Mouse (Mus musculus): ENCODE results near the gene Rwdd4a.

Gene Rwdd4a

DNA sequence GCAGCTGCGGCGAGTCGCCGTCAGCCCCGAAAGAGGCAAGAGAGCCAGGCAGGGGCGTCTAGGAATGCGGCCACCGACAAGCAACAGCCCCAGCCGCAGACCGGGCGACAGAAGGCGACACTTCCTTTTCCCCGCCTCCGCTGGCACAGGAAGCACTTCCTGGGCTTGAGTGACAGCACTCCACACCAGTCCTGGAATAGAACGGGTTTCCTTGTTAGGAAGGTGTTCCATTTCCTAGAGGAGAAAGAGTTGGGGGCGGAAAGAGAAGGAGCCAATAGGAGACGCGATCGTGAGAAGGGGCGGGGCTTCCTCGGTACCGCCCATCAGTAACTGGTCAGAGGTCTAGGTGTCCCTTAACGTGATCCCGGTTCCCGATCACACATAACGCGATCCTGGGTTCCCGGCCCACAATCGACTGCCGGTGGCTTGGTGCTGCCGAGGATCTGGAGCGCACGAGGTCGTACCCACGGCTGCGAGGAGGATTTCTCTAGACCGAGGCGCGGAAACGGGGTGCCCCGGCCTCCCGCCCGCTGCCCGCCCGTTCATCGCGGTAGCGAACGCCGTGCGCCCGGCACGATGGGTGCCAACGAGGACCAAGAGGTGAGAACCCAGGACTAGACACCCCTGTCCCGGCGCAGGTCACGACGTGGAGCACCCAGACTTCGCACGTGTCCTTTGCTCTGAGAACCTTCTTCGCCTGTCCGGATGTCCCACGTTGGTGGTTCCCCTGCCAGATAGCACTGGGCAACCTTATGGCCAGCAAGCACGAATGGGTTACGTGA, at the start of gene Rwdd4a, which contains the start of gene Trappc11:
Gene Rwdd4a, plus strand, starts transcription at position 321 of the 782 bp plus-strand sequence.
Gene Trappc11, minus strand, starts transcription at position 127 of the 782 bp plus-strand sequence.
- peak; percentile 99 for DNase-seq (ENCODE audit: low spot score)

DNA sequence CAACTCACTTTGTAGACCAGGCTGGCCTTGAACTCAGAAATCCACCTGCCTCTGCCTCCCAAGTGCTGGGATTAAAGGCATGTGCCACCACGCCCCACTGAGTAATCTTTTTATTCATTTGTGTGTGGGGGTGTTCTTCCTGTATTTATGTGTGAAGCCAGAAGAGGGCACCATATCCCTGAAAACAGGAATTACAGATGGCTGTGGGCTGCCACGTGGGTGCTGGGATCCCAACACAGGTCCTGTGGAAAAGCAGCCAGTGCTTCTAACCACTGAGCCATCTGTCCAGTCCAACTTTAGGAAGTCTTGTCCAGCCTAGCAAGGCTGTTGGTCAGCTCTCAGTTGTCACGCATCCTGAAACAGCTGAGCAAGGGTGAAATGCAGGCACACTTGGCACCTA, 46.2 kb upstream of the Rwdd4a start:
- DNase-seq (ENCODE audit: low spot score) = no peak

DNA sequence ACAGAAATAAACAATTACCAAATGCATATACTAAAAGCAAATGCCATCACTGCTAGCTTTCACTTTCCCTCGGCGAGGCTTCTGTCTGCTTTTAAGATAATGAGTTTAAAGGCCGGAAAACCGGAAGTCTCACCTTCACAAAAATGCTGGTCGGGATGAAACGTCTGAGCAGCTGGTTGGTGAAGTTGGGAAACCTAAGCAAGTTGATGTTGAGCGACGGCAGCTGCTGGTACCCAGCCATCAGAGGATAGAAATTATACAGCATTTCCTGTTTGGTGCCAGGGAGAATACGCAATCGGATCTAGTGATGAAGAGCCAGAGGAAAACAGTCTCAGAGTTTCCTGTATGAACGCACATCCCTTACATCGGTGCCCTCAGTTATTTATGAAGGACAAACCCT, 40.4 kb upstream of the Rwdd4a start:
- no peak for DNase-seq (ENCODE audit: low spot score)

DNA sequence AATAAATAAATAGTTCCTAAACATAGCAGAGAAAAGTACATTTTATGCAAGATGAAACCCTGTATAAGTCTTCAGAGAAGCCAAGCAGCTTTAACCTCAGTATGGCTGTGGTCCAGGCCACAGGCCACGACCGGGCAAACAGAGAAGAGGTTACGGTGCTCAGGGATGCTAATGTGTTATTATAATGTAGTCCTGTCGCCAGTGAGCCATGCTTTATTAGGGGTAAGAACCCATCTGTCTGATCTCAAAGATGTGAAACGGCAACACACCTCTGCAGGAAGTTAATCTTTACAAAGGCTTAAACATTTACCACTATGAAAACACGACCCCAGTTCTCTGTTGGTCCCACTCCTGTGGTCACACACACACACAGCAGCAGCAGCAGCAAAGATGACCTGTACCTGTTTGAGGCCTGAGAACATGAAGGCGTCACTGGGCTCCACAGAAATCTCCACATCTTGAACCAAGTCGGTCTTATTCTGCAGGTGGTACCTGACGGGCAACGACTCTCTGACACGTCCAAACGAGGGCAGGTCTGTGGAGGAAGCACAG, 38.8 kb upstream of the Rwdd4a start:
- DNase-seq (ENCODE audit: low spot score) = no peak

DNA sequence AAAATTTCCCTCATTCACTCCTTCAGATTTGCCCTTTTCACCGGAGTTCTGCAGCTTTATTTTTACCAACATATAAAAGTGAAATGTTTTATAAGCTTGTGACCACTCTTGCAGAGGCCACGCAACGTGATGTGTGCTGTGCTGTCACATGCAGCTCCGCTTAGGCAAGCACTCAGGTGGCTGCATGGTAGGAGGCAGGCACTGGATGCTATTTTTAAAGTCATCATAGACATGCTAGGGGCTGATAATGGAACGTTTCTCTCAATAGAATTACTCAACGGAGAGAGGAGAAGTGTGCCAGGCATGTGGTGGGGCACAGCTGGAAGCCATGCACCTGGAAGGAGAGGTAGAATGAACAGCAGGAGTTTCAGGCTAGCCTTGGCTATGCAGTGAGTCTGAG, 38.0 kb upstream of the Rwdd4a start:
- DNase-seq (ENCODE audit: low spot score) = no peak

DNA sequence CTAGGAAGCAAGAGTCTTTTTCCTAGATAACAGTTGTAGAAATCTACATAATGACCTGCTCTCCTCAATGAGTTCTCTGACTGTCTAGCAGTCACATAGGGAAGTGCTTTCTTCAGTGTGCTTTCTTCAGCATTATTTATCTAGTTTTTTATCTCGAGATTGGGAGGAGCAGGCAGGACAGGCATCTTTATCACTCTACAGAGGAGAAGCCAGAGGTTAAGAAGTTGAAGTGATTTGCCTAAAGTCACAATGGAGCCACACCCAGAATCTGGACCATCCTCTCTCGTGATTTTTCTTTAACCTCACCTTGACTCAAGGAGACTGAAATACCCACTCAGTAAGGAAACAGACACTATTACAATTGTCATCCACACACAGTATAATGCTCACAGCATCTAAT, 31.5 kb upstream of the Rwdd4a start:
- no peak for DNase-seq (ENCODE audit: low spot score)

DNA sequence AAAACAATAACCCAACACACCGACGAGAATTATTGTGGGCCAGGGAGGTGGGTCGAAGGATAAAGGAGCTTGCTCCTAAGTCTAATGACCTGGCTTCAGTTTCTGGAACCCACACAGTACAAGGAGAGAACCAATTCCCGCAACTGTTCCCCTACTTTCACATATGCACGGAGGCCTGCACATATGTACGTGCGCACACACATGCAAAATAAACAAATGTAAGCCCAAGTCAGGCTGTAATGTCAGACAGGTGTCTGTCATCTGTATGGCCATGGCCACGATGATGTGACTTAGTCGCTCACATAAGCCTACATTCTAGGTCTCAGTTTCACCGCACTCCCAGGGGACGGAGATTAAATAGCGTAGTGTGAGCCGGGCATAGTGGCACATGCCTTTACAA, 30.9 kb upstream of the Rwdd4a start:
- DNase-seq (ENCODE audit: low spot score) = no peak

DNA sequence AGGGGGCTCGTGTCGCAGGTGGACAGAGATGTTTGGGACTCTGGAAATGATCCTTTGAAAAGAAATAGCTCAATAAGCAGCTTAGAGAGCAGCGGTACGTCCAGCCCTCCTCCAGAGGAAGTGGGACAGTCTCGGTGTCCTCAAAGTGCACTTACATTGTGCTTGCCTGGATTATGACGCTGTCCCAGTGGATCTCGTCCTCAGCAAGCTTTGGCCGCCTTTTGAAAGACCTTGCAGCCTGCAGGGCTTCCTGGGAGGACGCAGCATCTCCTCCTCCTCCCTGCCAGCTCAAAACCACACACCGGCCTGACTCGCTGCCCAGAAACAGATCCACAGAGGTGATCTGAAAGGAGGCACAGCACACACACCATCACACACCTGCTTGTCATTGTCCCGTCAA, 28.0 kb upstream of the Rwdd4a start:
- DNase-seq (ENCODE audit: low spot score) = no peak

DNA sequence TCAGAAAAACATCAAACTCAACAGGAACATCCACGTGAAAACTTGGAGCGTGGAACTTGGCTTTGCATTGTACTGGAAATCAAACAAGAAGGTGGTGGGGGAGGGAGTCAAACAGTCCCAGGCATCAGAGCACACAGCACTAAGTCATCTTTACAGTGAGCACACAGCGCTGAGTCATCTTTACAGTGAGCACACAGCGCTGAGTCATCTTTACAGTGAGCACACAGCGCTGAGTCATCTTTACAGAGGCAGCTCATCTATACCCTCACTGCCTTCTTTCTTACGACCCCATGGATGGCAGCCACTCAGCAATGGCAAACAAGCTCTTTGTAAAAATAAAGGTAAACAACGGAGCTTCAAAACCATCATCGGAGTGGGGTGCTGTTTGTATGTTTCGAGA, 22.5 kb upstream of the Rwdd4a start:
- no peak for DNase-seq (ENCODE audit: low spot score)

DNA sequence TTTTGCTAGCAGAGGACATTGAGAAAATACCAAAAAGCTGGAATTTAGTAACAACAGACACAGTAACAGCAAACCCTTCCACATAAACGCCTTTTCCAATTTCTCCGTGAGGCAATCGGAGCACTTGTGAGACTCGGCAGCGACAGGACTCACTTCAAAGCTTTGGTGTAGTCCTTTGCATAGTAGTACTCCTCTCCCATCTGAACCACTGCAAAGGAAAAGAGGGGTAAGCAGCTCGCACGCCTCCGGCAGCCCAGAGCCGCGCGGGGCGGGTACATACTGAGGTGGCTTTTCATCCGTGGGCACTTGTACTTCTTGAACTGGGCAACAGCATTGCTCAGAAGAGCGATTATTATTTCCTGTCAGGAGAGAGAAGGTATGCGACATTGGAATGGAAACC, 19.9 kb upstream of the Rwdd4a start:
- no peak for DNase-seq (ENCODE audit: low spot score)

DNA sequence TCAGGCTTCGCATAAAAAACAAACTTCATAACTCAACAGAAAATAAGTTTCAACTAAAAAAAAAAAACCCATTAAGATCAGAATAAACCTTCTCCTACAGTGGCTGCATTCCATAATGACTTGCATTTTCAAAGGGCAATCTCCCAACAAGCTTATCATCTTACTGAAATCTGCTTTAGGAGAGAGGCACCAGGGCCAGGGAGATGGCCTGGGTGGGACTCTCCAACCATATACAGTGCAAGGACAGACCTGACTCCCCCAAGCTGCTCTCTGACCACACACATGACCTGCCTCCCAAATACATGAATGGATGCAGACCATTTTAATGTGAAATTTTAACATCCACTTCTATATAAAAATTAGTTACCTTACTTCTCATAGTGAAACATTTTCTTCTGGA, 5.4 kb upstream of the Rwdd4a start:
- no peak for DNase-seq (ENCODE audit: low spot score)

DNA sequence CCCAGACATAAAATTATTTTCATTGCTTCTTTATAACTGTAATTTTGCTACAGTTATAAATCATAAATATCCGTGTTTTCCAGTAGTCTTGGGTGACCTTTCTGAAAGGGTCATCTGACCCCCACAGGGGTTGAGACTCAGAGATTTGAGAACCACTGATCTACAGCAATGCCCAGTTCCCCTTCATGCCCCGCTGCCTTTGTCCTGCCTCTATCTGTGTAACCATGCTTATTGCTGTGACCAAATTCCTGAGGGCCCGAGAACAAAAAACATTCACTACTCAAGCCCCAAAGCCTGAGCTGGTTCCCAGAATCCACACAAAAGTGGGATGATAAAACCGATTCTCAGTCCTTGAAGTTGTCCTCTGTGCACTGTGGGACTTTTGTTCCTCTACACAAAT, 4.9 kb downstream of the Rwdd4a start:
- no peak for DNase-seq (ENCODE audit: low spot score)

DNA sequence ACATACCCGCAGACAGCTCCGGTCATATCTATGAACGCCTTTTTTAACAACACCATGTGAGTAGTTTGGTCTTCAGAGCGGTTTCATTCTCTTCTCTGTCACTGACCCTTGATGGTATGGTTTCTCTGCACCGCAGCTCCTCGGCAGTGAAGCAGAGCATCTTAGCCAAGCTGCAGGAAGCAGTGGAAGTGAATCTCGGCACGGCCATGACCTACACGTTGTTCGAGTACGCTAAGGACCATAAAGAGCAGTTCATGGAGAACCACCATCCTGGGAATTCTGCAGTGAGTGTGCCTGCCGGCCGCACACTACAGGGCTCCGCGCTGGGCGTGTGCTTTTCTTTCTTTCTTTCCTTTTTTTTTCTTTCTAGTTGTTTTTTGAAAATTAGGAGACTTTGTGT, 9.3 kb downstream of the Rwdd4a start:
- DNase-seq (ENCODE audit: low spot score) = no peak

DNA sequence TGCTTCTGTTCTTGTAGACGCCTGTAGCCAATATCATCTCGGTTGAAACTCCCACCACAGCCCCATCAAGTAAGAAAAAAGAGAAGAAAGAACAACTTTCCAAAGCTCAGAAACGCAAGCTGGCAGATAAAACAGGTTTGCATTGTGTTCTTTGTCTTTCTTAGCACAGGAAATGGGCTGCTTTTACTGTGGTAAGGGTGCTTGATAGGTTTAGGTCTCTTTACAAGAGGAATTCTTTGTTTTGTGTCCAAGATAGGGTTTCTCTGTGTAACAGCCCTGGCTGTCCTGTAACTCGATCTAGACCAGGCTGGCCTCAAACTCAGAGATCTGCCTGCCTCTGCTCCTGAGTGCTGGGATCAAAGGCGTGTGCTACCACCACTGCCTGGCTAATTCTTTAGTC, 10.6 kb downstream of the Rwdd4a start:
- DNase-seq (ENCODE audit: low spot score) = no peak

DNA sequence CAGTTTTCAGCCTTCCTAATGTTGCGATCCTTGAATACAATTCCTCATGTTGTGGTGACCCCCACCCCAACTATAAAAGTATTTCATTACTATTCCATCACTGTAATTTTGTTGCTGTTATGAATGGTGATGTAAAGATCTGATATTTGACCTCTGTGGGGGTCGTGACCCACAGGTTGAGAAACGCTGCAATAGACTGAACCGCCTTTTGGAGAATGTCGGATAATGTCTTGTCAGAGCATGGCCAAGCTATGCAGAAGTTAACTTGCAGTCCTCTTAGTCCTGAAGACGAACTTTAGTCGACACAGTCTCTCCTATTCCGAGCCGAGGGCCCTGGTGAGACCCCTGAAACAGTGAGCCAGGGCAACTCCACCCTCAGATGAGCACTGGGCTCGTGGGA, 13.6 kb downstream of the Rwdd4a start:
- no peak for DNase-seq (ENCODE audit: low spot score)

DNA sequence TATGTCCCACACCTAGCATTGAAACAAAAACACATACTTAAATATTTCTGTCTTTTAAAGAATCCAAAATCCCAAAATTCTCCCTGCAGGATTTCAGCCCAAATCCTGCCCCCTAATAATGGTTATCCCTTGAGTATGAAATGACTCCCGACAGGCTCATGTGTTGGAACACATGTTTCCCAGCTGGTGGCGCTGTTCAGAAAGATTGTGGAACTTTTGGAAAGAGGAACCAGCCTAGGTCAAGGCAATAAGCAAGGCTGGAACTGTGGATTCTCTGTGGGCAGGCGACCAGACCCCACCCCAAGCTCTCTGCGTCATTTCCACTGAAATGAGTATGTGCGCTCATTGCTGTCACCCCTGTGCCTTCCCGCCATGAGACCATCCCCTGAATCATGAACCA, 20.1 kb downstream of the Rwdd4a start:
- peak; percentile 12 for DNase-seq (ENCODE audit: low spot score)

DNA sequence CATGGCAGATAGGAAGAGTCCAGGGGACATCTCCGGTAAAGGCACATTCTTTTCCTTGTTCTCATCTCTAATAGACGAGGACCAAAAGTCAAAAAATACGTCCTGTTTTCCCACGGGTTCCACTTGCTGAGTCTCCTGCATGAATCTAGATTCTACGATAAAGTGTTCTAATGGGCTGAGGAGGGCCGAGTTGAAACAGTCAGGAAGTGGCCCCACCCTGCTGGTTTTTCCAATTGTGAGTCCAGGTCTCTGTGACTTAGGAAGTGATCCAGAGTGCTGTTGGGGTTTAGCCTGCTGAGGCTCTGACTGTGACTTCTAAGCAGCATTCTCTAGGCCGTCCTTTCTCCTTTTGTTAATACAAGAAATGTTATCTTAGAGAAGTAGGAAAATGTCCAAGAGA, 23.0 kb downstream of the Rwdd4a start:
- DNase-seq (ENCODE audit: low spot score) = no peak

DNA sequence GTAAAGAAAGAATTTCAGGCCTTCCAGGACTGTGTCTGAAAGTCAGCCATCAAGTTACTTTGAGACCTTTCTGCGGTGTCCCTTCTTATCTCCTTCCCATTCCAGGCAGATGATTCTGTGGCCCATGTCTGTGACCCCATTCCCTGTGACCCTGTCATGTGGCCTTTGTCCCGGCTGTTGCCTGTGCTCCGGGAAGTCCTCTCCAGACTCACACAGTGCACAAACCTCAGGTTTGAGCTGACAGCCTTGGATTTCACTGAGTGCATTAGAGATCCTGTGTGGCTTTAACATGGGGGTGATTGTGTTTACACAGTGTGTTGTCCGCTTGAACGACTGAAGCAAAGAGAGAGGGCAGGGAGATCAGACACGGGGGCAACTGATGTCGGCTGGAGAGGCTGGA, 24.8 kb downstream of the Rwdd4a start:
- no peak for DNase-seq (ENCODE audit: low spot score)

DNA sequence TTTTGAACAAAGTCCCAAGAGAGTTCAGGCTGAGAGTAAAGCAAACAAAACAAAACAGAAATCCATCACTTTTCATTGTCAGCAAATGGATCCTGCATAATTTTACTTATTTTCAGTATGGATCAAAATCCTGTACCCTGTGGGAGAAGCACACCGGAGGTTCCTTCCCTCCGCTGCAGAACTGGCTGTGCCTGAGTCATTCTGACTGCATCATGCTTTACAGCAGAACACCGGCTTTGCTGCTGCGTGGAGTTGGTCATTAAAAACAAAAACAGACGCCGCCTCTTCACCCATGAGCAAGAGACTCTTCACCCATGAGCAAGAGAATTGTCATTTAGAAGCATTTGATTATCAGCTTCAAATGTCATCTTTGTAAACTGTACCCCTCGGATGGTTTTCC, 27.3 kb downstream of the Rwdd4a start:
- peak; percentile 12 for DNase-seq (ENCODE audit: low spot score)

DNA sequence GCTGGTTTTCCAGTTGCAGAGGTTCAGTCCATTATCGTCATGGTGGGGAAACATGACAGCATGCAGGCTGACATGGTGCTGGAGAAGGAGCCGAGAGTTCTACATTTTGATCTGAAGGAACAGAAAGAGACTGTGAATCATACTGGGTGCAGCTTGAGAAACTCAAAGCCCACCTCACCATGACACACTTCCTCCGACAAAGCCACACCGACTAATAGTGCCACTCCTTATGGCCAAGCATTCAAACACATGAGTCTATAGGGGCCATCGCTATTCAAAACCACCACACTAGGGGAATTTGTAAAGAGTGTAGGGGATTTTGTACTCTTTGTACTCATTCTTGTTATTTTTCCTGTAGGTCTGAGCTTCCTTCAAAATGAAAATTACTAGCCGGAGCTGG, 33.1 kb downstream of the Rwdd4a start:
- DNase-seq (ENCODE audit: low spot score) = no peak

DNA sequence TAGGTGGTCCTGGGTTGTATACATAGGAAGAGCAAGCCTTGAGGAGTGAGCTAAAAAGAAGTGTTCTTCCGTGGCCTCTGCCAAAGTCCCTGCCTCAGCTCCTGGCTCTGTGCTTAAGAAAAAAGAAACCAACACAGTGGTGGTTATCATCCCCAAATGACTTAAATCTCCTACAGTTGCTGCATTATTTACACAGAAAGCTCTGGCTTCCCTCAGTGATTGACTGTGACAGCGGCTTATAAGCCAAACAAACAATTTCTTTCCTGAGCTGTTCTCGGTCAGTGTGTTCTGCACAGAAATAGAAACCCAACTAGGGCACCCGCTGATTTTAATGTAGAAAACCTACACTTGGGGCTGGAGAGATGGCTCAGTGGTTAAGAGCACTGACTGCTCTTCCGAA, 34.6 kb downstream of the Rwdd4a start:
- no peak for DNase-seq (ENCODE audit: low spot score)

DNA sequence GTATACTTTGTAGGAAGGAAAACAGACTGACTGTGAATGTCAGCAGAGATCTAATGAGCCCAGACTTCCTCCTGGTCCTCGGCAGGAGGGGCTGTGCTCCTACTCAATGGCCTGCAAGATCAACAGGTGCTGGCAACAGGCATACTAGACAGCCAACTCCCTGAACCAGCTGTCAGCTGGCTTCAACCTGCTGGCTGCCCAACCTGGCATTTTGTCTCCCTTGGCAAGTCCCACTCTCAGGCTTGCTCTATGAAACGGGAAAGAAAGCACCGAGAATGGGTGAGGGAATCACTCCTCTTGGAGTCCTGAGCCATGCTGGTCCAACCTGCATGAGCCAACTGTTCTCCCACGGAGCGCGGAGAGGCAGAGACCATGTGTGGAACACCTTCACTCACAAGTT, 36.7 kb downstream of the Rwdd4a start:
- DNase-seq (ENCODE audit: low spot score) = no peak

DNA sequence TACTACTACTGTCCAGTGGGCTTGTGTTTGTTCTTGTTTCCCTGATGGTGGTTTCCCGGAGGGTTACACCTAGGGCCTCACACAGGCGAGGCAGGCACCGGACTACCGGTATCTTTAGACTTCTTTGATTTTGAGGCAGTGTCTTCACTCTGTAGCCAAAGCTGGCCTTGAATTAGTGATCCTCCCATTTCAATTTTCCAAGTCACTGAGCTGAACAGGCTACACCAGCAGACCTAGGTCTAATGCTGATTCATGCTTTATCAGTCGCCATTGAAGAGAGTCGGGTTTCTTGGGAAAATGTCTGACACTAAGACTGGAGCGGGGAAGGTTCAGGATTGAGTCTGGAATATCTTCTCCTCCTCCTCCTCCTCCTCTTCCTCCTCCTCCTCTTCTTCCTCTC, 40.0 kb downstream of the Rwdd4a start:
- DNase-seq (ENCODE audit: low spot score) = no peak

DNA sequence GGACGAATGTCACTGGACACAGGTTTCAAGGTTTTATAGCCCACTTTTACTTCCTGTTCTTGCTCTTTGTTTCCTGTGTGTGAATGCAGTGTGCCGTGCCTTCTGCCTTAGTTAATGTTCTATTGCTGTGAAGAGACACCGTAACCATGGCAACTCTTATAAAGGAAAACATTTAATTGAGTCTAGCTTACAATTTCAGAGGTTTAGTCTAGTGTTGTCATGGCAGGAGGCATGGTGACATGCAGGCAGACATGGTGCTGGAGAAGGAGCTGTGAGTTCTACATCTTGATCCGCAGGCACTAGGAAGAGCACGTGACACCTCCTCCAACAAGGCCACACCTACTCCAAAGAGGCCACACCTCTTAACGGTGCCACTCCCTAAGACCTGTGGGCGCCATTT, 48.0 kb downstream of the Rwdd4a start:
- no peak for DNase-seq (ENCODE audit: low spot score)

Data from adipocyte (in vitro differentiated cells).